Mouse (Mus musculus): ENCODE measurements around the gene Rora.

DNA sequence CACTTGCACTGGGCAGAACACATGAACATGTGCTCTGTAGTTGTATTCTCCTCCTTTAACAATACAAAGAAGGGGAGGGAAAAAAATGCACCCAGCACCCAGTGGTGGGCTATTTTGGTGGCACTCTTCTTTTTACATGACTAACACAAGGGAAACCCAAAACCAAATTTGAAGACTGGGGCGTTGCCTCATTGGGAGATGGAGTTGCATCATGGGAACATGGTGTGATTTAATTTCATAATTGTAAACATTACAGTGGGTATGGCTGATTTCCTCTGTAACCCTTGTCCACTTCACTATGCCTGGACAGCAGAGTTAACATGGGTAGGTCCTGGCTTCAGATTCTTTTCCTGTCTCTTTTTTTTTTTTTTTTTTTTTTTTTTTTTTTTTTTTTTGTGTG is 634.5 kb downstream of the Rora start:
- no peak for TF ChIP-seq CTCF (IDR thresholded peaks at IDR 0.05; ENCODE audit: control insufficient read depth, insufficient read depth, low read length)
- TF ChIP-seq POLR2A (IDR thresholded peaks at IDR 0.05; ENCODE audit: borderline replicate concordance, control insufficient read depth, low read depth, low read length): no peak
